Mouse (Mus musculus): ENCODE results near the gene C1qtnf3. TPM values are rescaled to one million over a fixed set of nuclear protein-coding genes. Genes with fewer than 3 reads are reported as not detected.

C1qtnf3 gene
- polyA plus RNA-seq (2012; rRNA removed), result 0.01 and 0.46 TPM in 2 replicates

GRCm38 (mm10) chr15:10951951-10952759 lies at the start of gene C1qtnf3:
C1qtnf3 (plus strand) TSS chr15:10952332.

GRCm38 (mm10) chr15:10981377-10982063 lies 29.4 kb downstream of the C1qtnf3 start, which contains the start of gene Amacr:
Amacr (plus strand) TSS chr15:10981756.

GRCm38 (mm10) chr15:11000421-11000820 lies 48.3 kb downstream of the C1qtnf3 start, which contains the start of gene Slc45a2:
Slc45a2 (plus strand) TSS chr15:11000721.

Other genes with a start within 250 kb of the C1qtnf3 start
- 3.0 and 3.2 TPM in 2 replicates for gene Rai14, start 237.7 kb upstream of the C1qtnf3 start, polyA plus RNA-seq (2012; rRNA removed)
- gene Amacr, start 29.4 kb downstream of the C1qtnf3 start, polyA plus RNA-seq (2012; rRNA removed), result 10.8 and 11.3 TPM in 2 replicates
- gene Slc45a2, start 48.4 kb downstream of the C1qtnf3 start, polyA plus RNA-seq (2012; rRNA removed), result 0.01 and 0.02 TPM in 2 replicates
- not detected in 2 replicates for gene Rxfp3, start 85.7 kb downstream of the C1qtnf3 start, polyA plus RNA-seq (2012; rRNA removed)
- 0.46 and 0.53 TPM in 2 replicates for gene Adamts12, start 112.5 kb downstream of the C1qtnf3 start, polyA plus RNA-seq (2012; rRNA removed)

All from liver, embryonic 14 days (tissue).